Mouse (Mus musculus): ENCODE measurements at regions not wholly inside any gene's neighbourhood (a gene's known extent, or its start where the extent isn't known, plus 50 kb on each side); places are given as distances from the start of the nearest gene placed in this dataset.

DNA sequence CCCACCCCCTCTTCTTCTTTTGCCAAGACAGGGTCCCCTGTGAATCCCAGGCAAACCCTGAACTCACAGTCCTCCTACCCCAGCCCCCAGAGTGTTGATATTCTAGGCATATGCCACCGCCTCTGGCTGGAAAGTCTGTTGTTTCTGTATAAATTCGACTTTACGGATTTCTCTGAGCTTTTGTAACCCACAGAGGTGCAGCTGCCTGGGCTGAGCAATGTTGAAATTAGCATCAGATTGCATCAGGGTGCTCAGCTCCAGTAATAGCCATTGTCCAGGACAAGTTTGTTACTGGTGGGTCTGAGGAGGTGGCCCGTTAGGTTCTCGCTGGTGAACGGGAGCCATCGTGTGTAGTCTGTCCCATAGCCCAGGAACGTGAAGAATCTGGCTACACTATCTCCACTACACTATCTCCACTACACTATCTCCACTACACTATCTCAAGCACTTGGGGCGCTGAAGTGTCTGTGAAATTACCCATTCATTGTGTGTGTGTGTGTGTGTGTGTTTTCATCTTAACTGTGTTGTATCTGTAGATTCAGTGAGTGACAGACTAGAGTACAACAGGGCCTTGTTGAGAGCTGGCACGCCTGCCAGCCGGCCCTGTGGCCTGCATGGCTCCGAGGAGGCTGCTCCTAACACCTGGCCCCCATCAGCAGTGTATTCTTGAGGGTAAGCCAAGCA is 92.4 kb upstream of the Hnrnpk start:
- no peak for DNase-seq (ENCODE audit: low read depth, low spot score)

DNA sequence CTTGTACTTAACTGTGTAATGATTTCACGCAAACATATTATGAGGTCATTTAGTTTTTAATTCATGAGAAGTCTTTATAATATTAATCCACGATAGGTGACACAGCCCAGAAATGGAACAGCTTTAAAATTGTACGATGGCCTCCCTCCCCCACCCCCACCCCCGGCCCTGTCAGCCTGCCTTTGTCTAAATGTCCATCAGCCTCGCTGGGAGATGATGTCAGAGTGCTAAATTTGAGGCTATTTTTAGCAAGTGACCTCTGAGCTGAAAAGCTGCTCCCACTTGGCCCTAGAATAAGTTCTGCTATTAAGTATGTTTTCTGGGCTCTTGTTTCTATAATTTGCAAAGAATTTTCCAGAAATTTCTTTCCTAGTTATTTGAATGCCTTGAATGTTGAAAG is 91.6 kb upstream of the Hnrnpk start:
- DNase-seq (ENCODE audit: low read depth, low spot score), result no peak

DNA sequence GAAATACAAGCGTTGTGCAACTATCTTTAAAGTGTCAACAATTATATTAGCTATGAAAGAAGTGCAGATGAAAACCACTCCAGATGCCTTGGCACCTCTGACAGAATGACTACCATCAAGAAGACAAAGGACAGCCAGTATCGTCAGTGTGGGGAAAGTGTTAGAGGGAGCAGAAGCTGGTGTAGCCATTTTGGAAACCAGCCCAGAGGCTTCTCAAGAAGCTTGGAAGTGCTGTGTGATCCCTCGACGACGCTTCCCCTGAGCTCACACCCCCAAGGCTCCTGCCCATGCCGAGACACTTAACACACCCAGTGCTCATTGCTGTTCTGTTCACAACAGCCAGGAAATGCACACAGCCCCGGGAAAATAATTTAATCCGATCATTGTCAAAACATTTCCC is 87.7 kb upstream of the Hnrnpk start:
- DNase-seq (ENCODE audit: low read depth, low spot score), result no peak

DNA sequence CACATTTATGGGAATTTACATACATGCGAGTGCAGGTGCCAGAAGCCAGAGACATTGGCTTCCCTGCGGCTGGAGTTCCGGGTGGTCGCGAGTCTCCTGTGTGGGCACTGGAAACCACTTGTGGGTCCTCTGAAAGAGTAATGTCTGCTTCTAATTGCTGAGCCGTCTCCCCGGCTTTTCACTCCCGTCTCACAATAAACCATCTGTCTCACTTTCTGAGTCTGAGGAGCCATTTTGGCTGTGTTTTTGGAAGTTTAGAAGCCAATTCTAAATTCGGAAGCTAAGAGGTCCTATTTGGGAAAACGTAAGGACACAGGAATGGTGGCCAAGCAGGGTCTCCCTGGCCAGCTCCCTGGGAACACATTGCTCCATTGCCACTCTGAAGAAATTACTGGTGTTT is 81.9 kb upstream of the Hnrnpk start:
- DNase-seq (ENCODE audit: low read depth, low spot score), result no peak

DNA sequence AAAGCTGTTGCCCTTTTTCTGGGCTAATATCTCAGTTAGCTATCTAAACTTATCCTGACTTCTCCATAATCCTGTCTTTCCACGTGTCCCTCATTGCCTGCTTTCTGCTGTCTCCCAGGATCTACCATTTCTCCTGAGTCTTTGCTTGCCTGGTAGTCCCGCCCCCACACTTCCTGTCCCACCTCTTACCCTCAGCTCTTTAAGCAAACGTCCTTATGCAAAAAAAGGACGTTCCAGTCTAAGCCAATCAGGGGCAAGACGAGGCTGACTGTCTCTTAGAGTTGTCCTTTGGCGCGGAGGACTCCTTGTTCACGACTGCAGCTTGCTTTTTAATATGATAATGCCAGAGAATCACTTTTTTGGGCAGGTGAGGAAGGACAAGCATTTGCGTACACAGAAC is 79.6 kb upstream of the Hnrnpk start:
- DNase-seq (ENCODE audit: low read depth, low spot score), result peak; percentile 87

DNA sequence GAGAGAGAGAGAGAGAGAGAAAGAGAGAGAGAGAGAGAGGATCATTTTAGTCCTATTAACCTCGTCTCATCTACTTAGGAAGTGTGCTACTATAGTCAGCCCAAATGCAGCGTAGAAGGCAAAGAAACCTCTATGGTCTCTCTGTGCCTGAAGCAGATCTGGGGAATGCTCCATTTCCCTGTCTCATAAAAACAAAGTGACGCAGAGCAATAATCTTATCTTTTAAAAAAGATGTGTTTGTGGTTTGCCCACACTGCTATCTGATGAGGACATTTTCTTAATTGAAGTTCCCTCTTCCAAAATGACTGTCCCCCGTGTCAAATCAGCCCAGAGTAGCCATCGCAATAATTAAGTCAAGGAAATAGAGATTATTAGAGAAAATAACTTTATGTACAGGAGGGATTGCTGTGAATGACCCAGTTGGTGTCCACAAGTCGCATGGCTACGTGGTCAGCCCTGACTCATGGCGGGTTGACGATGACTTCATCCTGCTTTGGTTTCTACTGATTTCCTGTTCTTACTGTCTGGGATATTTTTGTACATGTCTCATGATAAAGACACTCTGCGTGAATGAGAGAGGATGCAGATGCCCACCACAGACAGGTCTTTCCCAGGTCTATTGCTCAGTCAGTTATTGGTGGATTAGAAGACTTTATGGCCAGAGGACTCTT is 77.9 kb upstream of the Hnrnpk start:
- DNase-seq (ENCODE audit: low read depth, low spot score), result no peak

DNA sequence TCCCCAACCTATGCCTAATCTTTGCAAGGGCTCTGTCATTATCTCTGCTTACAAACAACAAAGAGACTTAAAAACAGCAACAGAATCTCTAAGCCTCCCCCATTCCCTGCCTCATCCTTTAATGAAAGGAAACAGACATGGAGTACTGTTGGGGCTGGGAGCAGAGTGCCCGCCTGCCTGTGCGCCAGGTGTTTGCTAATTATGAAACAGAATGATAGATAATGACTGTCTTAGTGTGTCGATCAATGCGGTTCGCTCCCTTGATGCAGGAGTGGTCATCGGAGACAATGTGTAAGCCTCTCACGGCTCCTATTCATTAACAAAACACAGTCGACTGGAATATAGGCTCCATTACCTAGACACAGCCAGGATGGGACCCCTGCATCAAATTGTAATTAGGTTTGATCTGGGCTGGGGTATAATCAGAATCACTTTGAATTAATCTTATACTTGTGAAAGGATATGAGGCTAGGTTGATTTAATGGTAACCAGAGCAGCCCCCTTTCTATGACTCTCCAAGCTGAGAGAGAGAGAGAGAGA is 77.3 kb upstream of the Hnrnpk start:
- no peak for DNase-seq (ENCODE audit: low read depth, low spot score)

DNA sequence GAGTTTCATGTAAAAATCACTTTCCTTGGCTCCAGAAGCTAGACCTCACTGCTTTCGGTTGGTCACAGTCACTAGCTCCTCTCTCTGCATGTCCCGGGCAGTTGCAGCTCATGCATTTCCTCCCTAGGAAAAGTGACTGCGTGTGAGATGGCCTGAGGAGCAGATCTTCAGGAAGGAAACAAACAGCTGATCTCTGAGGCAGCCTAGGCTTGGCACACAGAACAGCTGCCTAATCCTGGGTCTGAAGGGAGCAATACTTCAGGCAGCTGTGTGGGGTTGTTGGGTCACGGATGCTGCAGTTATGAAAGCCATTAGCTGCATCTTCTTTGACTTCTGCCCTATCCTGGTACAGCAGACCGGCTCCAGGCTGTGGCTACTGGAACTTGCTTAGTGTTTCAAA is 75.3 kb upstream of the Hnrnpk start:
- DNase-seq (ENCODE audit: low read depth, low spot score), result no peak

DNA sequence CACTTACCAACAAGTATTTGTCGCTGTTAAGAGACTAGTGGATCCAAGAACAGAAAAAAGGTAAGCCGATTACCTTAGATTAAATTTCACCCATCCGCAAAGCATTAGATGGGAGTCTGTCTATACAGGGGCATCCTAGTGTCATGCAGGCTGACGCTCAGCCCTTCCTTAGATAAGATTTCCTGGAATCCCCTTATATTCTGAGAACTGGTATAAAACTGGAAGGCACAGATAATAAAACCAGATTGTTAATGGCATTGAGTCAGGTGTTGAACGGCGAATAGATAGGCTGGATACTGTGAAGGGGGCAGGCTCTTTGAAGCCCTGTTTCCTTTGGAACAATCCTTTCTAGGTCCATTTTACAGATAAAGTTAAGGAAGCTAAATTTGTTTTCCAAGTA is 74.1 kb upstream of the Hnrnpk start:
- no peak for DNase-seq (ENCODE audit: low read depth, low spot score)

DNA sequence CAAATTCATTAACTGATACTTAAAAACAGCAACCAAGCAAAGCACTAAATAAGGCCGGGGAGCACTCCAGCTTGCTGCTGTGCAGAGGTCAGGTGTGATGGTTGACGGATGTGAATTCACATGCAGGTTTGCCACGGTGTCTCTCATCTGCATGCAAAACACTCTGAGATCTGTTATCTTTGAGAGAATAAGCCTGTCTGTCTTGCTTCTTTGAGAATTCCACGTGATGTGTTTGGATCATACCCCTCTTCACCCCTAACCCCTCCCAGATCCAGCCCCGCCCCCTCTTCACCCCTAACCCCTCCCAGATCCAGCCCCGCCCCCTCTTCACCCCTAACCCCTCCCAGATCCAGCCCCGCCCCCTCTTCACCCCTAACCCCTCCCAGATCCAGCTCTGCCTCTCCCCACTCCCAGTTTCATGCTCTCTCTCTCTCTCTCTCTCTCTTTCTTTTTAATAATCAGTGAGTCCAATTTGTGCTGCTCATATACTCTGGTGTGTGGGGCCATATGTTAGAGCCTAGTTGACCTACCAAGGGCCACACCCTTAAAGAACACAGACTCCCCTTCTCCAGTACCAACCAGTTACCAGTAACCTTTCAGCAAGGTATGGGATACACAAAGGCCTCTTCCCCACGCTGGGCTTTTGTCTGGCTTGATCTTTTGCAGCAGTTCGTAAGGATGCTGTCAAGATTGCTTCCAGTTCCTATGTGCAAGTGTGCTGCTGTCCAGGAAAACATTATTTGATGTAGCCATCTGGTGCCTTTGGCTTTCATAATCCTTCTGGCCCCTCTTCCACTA is 73.1 kb upstream of the Hnrnpk start:
- DNase-seq (ENCODE audit: low read depth, low spot score), result peak; percentile 80

DNA sequence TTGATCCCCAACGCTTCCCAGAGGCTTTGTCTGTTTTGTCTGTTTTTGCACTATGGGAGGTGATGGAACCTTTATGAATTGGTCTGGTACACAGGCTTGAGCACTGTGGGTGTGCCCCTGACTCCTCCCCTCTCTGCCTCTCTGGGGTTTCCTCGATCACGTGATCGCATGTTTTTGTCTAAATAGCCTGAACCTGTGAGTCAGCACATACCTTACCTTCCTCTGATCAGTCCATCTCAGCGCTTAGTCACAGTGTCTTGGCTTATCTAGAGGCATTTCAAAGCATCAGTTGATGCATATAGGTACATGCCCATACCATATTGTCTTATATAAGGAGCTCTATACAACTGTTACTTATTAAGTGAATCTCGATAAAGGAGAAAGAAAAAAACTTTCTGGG is 72.4 kb upstream of the Hnrnpk start:
- peak; percentile 94 for DNase-seq (ENCODE audit: low read depth, low spot score)

DNA sequence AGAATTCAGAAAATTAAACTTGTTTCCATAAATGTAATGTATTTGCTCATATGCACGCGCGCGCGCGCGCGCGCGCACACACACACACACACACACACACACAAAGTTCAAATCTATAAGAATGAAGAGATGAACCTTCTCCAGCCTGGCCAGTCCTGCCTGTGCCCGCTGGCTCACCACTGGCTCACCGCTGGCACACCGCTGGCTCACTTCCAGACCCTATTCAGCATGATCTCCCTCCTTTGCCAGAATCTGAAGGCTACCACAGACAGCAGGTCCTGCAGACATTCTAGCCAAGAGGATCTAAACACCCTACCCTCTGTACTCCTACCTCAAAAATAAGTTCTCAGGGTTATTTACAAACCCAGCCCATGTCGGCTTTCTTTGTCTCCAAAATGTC is 69.3 kb upstream of the Hnrnpk start:
- no peak for DNase-seq (ENCODE audit: low read depth, low spot score)

DNA sequence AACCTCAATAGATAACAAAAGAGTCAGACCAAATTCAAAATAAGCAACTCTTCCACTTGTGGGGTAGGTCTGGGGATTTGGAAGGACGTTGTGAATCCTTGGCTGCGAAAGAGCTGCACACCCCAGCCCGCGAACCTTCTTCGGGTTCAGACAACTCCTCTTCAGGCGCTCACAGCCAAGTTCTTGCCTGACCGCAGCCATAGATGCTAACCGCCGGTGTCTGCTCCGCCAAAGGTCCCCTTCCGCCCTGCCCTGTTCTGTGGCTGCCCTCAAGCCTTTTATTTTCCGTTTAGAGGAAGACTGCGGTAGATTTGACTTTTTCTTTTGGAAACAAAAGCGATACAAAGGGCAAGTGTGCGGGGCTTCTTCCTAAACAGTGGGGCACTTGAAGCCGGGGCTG is 68.6 kb upstream of the Hnrnpk start:
- peak; percentile 61 for DNase-seq (ENCODE audit: low read depth, low spot score)

DNA sequence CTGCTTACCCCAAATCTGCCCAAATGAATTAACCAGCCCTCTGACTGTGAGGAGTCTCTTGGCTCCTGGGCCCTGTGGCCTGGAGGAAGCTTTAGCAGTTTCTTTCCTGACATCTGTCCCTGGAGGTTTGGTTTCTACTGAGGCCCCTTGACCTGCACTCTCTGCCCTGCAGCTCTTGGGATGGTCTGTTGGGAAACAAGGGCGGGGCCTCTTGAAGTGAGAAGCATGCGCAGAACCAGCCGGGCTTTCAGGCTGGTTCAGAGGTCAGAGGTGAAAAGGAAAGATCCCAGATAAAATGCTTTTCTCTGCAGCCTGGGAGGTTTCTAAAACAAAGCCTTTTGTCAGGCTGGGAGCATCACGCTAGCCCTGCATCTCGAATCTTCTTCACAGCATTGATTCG is 66.6 kb upstream of the Hnrnpk start:
- DNase-seq (ENCODE audit: low read depth, low spot score), result peak; percentile 89

DNA sequence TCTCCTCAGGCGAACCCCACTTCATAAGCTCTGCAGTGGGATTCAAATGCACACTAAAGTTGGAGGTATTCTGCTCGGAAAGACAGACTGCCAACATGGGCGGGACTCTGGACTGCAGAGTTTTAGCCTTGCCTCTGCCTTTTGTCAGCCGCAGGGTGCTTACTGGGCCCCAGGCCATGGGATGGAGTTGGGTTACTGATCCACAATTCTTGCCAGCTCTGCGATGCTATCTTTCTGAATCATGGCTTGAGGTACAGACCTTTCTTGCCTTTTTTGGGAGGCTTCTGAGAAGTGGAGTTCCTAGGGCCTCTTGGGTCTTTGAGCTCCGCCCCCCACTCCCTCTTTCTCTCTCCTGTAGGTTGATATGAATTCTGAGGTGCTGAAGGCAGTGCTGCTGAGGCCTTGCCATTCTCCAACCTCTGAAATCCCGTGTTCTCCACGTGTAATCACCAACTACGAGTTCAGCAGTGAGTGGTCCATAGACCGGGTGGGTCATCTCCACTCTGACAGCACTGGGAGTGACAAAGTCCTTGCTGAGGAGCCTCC is 64.0 kb upstream of the Hnrnpk start:
- no peak for DNase-seq (ENCODE audit: low read depth, low spot score)

DNA sequence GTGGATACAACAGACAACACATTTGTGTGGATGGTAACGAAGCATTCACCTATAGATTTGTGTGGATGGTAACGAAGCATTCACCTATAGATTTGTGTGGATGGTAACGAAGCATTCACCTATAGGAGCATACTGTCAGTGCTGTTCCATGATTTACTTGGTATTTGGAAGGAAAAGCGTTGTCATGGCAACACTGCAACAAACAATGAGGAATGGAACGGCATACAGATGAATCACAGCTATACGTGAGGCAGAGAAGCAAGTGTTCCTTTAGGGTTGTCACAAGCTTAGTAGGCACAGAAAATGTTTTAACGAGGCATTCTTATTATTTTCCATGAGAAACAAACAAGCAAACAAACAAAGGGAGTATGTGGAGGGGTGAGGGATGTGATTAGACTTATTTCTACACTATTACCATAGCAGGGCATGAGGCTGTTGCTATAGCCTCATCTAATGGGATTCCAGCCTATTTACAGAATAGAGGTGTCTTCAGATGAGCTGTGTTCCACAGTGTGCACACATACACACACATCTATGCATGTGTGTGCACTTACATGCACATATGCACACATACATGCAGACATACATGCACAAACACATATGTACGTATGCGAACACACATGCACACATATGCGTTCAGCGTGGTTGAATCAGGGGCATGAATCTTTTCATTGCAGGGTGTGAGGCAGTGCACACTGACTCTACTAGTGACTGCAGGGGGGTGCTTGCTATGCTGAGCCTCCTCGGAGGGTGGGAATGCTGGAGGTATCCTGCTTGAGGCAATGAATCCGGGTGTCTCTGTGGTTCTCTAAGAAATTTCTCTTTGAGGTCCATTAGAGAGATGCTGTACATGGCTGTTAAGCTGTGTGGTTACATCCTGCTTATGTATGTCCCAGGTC is 62.3 kb upstream of the Hnrnpk start:
- DNase-seq (ENCODE audit: low read depth, low spot score), result no peak

Measured in ZHBTc4 (cell line).